ENCODE assay signal across 9 mouse cellular contexts in genomic region chr1:154791544-154792174, GRCm38 (mm10).
A peak's percentile ranks its signal among the peaks of the same experiment; 100 is the strongest.
DNase-seq lines count a peak whose midpoint lies in the region; ATAC-seq lines count a peak whose summit lies in the region.
"Had no signal": no experiment of that assay in that cellular context is flagged by ENCODE, and none has a peak within 500 bp of the region (broad histone marks: within the 10 kb centered on the region; RNA-seq: fewer than 3 reads in every experiment).

No protein-coding gene starts in this region.

- H3K36me3 ChIP-seq in hindbrain, embryonic 14.5 days (replicated peaks; ENCODE audit: control insufficient read depth, insufficient read depth): no peaks in the 10 kb centered on the region
- H3K36me3 ChIP-seq in hindbrain, embryonic 13.5 days: no peaks in the 10 kb centered on the region
- H3K36me3 ChIP-seq: midbrain, embryonic 12.5 days had no signal

- H3K4me2 ChIP-seq in hindbrain, embryonic 14.5 days (replicated peaks): no peak overlapping the region
- no peak overlapping the region for H3K4me2 ChIP-seq in hindbrain, embryonic 13.5 days
- H3K4me2 ChIP-seq: midbrain, embryonic 12.5 days had no signal

- H3K4me1 ChIP-seq in hindbrain, embryonic 14.5 days (replicated peaks; ENCODE audit: control insufficient read depth, insufficient read depth, low read length): no peaks in the 10 kb centered on the region
- H3K4me1 ChIP-seq in hindbrain, embryonic 13.5 days (replicated peaks): peaks cover 24% of the 10 kb centered on the region; the same call in 1 of the 2 replicates
- H3K4me1 ChIP-seq: midbrain, embryonic 12.5 days had no signal

- 63% methylated on average over 13 of the region's 13 CpGs for WGBS in hindbrain, embryonic 14.5 days
- WGBS in hindbrain, embryonic 13.5 days: 73% methylated on average over 13 of the region's 13 CpGs

- no peak for DNase-seq in hindbrain, embryonic 14.5 days (ENCODE audit: low spot score)
- peak; percentile 22 for DNase-seq in ZHBTc4 (ENCODE audit: low read depth, low spot score)
- peak; percentile 35 to 49 for DNase-seq in left cerebral cortex, postnatal 10 days (ENCODE audit: extremely low spot score in 1 of 2, low spot score in 2 of 2)
- DNase-seq in testis, postnatal 10 days (ENCODE audit: low spot score): no peak
- DNase-seq in MN1 (ENCODE audit: low spot score): no peak
- DNase-seq in natural killer cell, adult 2 months (ENCODE audit: low spot score in 2 of 2): no peak

- H3K4me3 ChIP-seq in hindbrain, embryonic 14.5 days (replicated peaks; ENCODE audit: low read length): no peak overlapping the region
- no peak overlapping the region for H3K4me3 ChIP-seq in hindbrain, embryonic 13.5 days
- H3K4me3 ChIP-seq: midbrain, embryonic 12.5 days had no signal

- no peak overlapping the region for H3K9ac ChIP-seq in hindbrain, embryonic 14.5 days
- no peak overlapping the region for H3K9ac ChIP-seq in hindbrain, embryonic 13.5 days
- H3K9ac ChIP-seq: midbrain, embryonic 12.5 days had no signal

- H3K27me3 ChIP-seq in hindbrain, embryonic 14.5 days (ENCODE audit: control insufficient read depth, insufficient read depth, low read length): no peaks in the 10 kb centered on the region
- peaks cover 2% of the 10 kb centered on the region; the same call in 1 of the 2 replicates for H3K27me3 ChIP-seq in hindbrain, embryonic 13.5 days
- H3K27me3 ChIP-seq: midbrain, embryonic 12.5 days had no signal

- no peak for ATAC-seq in hindbrain, embryonic 14.5 days (ENCODE audit: low FRiP score)
- ATAC-seq in hindbrain, embryonic 13.5 days (ENCODE audit: low FRiP score): no peak
- ATAC-seq in frontal cortex, adult (ENCODE audit: low TSS enrichment): peak; percentile 62

- intact Hi-C loops in left cerebral cortex, postnatal 10 days (cut with DNase I): no loop called here

- peak overlapping the region; percentile 39; the same call in 1 of the 2 replicates for H3K27ac ChIP-seq in hindbrain, embryonic 14.5 days
- H3K27ac ChIP-seq in hindbrain, embryonic 13.5 days: no peak overlapping the region; the same call in 1 of the 2 replicates
- H3K27ac ChIP-seq: midbrain, embryonic 12.5 days had no signal

- H3K9me3 ChIP-seq in hindbrain, embryonic 14.5 days (ENCODE audit: control insufficient read depth, low read length): no peaks in the 10 kb centered on the region
- no peaks in the 10 kb centered on the region for H3K9me3 ChIP-seq in hindbrain, embryonic 13.5 days
- H3K9me3 ChIP-seq: midbrain, embryonic 12.5 days had no signal

Comparison
In these comparisons a context has a peak if more than half of its experiments do, and no peak if none do; other contexts are left out.
1. DNase-seq: peak in ZHBTc4 (single experiment) and left cerebral cortex, postnatal 10 days (2 of 2); none in hindbrain, embryonic 14.5 days (single experiment), testis, postnatal 10 days (single experiment), MN1 (single experiment) and natural killer cell, adult 2 months (0 of 2).